Mouse (Mus musculus): ENCODE results near the gene Fbxo30. TPM values are rescaled to one million over a fixed set of nuclear protein-coding genes. Genes with fewer than 3 reads are reported as not detected.

The Fbxo30 gene
- 1.6 TPM in 2 replicates for polyA plus RNA-seq (2012; rRNA removed)

DNA sequence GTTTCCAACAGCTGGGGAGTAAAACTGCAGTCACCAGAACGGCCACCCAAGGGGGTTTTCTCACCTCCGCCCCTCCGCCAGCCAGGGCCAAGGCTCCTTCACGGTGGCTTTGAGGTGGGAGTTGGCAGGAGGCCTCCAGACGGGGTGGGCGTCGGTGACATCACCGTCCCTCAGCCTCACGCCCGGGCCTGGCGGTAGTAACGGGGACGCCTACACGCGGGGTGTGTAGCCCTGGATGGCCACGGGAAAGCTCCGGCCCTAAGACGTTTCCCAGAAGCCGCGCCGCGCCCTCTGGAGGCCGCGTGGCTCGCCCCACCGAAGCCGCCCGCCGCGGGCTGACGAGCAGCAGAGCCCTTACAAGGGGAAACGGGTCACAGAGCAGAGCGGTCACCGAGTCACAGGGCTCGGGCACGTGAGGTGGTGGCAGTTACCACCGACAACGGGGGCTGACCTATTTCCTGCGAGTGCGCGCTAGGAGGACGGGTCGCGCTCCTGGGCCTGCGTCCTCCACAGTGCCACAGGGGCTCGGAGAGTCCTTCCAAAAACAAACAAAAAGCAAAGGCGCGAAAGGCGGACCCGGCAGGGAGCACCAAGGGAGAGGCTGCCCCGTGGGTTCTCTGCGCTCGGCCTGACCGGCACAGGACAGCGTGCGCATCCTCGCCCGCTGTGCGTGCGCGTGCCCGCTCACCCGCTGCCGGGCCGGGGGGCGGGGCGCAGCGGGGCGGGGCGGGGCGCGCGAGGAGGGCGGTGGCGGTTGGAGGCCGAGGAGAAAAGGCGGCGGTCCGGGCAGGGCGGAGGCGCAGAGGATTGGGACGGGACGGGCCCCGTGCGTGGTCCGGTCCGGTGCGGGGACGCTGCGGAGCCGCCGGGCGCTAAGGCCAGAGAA is at the start of gene Fbxo30:
Gene Fbxo30, plus strand, starts transcription at position 753 of the 886 bp plus-strand sequence.

DNA sequence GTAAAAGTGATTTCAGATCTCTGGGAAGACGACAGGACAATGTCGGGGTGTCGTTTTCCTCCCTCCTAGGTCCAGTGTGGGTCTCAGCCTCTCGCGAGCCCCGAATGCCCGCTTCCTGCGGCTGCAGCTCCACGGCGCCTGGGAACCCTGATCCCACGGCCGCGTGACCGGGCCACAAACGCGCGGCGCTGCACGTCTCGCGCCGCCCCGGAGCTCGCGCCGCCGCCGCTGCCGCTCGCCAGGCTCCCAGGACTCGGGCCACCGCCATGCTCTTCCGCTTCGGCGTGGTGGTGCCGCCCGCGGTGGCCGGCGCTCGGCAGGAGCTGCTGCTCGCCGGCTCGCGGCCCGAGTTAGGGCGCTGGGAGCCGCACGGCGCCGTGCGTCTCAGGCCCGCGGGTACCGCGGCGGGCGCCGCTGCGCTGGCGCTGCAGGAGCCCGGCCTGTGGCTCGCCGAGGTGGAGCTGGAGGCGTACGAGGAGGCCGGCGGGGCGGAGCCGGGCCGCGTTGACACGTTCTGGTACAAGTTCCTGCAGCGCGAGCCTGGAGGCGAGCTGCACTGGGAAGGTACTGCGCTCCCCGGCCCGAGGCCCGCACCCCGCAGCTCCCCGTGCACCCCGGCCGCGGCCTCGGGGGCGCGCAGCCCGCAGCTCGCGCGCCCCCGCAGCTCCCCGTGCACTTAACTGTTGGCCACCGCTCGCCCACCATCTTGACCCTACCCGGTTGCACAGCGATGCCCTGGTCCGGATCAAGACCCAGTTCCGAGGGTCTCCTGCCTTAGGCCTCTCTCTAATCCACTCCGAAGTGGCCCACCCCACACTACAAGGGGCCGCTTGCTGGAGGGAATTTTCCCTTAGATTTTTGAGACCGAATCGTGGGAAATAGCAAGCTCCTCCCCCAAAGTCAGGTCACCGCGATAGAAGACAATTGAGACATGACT is 62.3 kb downstream of the Fbxo30 start, which contains the start of gene Epm2a:
Gene Epm2a, plus strand, starts transcription at position 200 of the 937 bp plus-strand sequence.

Other genes starting within 250 kb of the Fbxo30 start
- gene Grm1, start 199.0 kb upstream of the Fbxo30 start, polyA plus RNA-seq (2012; rRNA removed): 0.03 and 0.16 TPM in 2 replicates
- 1.1 and 1.4 TPM in 2 replicates for gene Shprh, start 131.9 kb upstream of the Fbxo30 start, polyA plus RNA-seq (2012; rRNA removed)
- 5.9 and 9.5 TPM in 2 replicates for gene Epm2a, start 62.1 kb downstream of the Fbxo30 start, polyA plus RNA-seq (2012; rRNA removed)

Measured in colon, adult 2 months (tissue).